Mouse (Mus musculus) cerebellum, adult 9-10 months (tissue): ENCODE measurements around the gene Haus8.
"Not testable (repeated sequence)": the region's sequence is repeated elsewhere in the genome, so short reads cannot be mapped to it uniquely, and the experiment has no call there.

ENCODE experiments used
- DNase-seq: peaks from one replicate; pipeline ENCODE4 v3.0.0; 2022

Haus8 gene

DNA sequence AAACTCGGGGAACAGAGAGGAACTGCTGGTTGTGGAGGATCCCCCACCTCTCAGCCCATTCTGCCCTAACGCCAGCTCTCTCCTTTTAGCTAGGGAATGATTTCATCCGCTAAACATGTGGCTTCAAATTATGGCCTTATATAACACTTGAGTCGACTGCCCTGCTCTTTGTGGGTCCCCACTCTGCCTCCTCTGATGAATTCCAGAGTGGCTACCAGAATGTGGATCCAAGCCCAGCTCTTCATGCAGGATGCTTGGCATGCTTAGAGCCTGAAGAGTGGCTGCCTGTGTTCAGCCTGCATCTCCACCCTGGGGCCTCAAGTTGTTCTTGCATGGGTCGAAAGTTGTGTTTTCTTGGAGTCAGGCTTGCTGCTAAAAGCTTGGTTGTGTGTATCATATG lies 9.9 kb upstream of the Haus8 start:
- DNase-seq = no peak

GRCm38 (mm10) chr8:71281731-71282130 lies 9.0 kb upstream of the Haus8 start:
- not testable (repeated sequence) for DNase-seq

DNA sequence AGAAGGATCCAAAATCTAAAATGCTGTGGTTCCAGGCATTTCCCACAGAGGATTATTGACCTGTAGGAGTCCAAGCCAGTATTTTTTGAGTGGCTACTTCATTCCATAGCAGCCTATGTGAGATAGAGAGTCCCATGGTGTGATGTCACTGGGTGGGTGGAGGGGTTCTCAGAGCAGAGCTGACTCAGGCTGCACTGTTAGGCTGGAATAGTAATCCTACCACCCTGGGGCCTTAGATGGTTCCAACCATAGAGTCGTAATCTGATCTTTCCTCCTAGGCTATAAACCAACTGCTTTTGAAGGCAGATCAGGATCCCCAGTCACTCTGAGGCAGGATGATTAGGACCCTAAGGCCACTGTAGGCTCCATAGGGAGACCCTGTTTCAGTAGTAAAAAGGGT lies 6.7 kb upstream of the Haus8 start:
- not testable (repeated sequence) for DNase-seq

GRCm38 (mm10) chr8:71276166-71276565 lies 3.4 kb upstream of the Haus8 start:
- no peak for DNase-seq

DNA sequence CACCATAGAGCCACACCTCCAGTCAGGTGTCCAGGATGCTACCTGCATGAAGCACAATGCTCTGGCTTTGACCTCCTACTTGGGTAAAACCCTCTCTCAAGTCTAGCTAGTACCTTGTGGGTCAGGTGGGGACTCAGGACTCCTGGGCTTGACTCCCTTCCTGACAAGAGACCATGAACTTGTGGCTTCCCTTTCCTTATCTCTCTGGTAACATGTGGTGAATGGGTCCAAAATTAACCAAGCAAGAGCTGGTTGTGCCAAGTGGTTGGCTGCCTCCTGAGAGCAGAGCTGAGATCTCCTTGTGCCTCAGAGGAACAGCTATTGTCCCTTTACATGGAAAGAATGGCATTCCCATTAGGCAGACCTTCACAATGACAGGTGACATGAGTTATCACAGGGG lies 1.7 kb upstream of the Haus8 start:
- DNase-seq = no peak

GRCm38 (mm10) chr8:71273151-71273510 lies 397 bp upstream of the Haus8 start:
- peak; percentile 46 for DNase-seq

DNA sequence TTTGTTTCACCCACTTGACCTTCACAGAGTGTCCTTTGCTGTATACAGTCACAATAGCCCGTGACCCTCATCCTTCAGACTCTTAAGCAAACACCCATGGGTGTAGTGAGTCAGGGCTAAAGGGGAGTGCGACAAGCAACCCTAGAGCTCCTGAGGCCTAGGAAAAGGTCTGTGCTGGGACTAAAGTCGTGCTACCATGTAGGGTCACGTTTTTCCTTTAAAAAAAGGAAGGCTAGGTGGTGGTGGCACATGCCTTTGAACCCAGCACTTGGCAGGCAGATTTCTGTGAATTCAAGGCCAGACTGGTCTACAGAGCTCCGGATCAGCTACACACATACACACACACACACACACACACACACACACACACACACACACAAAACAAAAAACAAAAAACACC lies 1.1 kb downstream of the Haus8 start:
- DNase-seq = no peak

DNA sequence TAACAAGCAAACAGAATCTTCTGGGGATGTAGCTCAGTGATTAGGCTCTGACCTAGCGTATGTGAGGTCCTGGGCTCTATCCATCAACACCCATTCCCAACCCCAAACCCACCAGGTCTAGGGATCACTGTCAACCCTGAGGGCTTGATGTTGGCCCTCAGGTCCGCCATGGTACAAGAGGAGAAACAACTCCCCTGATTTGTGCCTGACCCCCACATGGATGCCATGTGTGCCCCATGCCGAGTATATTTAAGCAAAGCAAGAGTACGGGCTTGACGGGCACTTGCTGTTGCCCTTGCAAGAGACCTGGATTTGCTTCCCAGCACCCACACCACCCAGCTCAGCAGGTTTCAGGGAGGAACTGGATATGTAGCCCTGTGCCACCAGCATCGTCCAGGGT lies 4.4 kb downstream of the Haus8 start:
- not testable (repeated sequence) for DNase-seq

DNA sequence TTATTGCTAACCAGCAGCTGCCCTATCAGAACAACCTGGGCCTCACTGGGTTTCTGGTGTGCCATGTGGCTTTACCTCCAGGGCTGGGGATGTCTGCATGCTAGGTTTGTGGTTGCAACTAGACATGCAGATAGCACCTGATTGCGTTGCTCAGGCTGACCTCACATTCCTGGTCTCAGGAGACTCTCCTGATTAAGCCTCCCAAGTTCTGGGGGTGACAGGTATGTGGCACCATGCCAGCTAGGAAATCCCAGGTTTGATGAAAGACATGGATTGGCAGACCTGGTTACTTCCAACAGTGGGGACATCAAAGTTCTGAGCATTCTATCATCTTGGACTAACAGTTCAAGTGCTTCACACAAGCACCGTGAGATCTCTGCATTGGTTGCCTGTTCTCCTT lies 5.0 kb downstream of the Haus8 start:
- DNase-seq = no peak

DNA sequence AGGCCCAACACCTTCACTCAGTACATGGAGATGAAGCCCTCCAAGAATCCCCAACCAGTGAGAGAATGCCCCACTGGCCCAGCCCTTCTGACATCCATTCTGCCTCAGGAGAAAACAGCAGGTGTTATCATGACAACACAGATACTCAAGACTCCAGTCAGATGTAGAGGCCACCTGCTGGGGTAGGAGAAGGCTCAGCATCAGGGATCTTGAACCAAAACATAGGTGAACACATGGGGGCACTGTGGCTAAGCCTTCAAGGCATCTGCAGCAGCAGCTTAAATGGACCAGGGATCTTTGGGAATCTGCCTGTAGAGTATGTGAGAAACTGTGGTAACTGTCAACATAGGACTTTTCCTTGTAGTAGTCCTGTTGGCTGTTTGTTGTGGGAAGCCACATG lies 11.5 kb downstream of the Haus8 start:
- DNase-seq = no peak

GRCm38 (mm10) chr8:71256545-71257232 lies 16.0 kb downstream of the Haus8 start:
- DNase-seq = no peak

DNA sequence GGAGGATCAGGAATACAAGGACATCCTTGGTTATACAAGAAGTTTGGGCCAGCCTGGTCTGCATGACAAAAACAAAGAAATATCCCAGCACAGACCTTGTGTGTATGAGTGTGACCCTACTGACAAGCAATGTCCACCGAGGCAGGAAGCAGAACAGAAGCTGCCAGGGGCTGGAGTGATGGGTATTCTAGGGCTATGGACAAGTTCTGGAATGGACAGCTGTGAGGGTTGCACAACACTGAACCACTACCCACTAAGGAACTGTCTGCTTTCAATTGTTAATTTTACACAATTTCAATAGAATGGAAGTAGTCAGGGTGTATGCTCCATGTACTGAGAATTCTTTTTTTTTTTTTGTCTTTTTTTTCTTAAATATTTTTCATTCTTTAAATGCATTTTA lies 24.5 kb downstream of the Haus8 start:
- DNase-seq = no peak

- DNase-seq = no peak
These were observed 30.0 kb downstream of the Haus8 start for GRCm38 (mm10) chr8:71242757-71243156.

DNA sequence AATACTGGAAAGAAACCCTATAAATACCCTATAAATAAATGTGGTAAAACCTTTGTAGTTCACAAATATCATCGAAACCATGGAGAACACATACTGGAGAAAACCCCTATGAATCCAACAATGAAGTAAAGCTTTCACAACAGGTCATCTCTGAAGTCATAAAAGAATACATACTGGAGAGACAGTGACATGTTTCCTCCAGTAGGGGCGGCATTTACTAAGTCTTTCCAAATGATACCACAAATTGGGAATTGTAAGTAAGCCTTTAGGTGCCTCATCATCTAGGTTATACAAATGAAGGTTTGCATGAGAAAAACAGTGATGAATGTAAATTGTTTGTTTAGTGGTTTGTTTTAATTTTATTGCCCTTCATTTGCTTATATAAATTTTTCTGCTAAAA lies 48.2 kb downstream of the Haus8 start:
- DNase-seq = peak; percentile 12

- DNase-seq = not testable (repeated sequence)
These were observed 58.5 kb downstream of the Haus8 start for GRCm38 (mm10) chr8:71214266-71214665.

DNA sequence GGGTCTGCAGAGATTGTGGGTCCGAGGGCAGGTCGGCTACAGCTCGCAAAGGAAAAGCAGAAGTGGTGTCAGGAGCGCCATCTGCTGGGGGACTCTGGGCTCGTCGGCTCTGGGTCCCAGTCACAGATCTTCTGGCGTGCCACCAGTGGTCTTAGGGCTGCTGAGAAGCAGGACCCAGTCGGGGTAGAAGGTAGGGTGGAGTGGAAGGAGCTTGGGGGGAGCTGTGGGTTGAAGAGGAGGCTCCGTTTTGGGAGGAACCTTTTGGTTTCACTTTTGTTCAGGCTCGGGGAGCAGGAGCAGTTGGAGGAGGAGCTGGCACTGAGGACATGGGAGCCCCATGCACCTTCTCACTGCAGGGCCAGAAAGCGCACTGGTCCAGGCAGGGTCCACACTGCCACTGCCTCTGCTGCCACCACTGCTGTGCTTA lies 67.2 kb downstream of the Haus8 start:
- DNase-seq = peak; percentile 41
